22 mouse cellular contexts compared by ENCODE assay signal in genomic region chr3:129488774-129489173, GRCm38 (mm10). TPM values are rescaled to one million over a fixed set of nuclear protein-coding genes. Genes with fewer than 3 reads are reported as not detected.
DNase-seq lines count a peak whose midpoint lies in the region; ATAC-seq and TF ChIP-seq lines count a peak whose summit lies in the region.
"Had no signal": no experiment of that assay in that cellular context is flagged by ENCODE, and none has a peak within 500 bp of the region (broad histone marks: within the 10 kb centered on the region; RNA-seq: fewer than 3 reads in every experiment).

No protein-coding gene starts in this region.

- no peak overlapping the region for H3K9ac ChIP-seq in liver, postnatal 0 days (replicated peaks)
- no peak overlapping the region for H3K9ac ChIP-seq in liver, embryonic 11.5 days (ENCODE audit: low read depth, low read length)
- H3K9ac ChIP-seq in forebrain, embryonic 11.5 days (ENCODE audit: low read length) = no peak overlapping the region
- H3K9ac ChIP-seq: embryonic facial prominence, embryonic 13.5 days; forebrain, embryonic 13.5 days; forebrain, postnatal 0 days; hindbrain, embryonic 14.5 days had no signal

- H3K36me3 ChIP-seq in liver, postnatal 0 days (replicated peaks; ENCODE audit: insufficient read depth, low read length) = no peaks in the 10 kb centered on the region
- no peaks in the 10 kb centered on the region for H3K36me3 ChIP-seq in liver, embryonic 11.5 days (ENCODE audit: control insufficient read depth, insufficient read depth, low read length)
- no peaks in the 10 kb centered on the region for H3K36me3 ChIP-seq in spleen, adult 2 months (ENCODE audit: control insufficient read depth, insufficient read depth, low read length)
- H3K36me3 ChIP-seq in forebrain, embryonic 11.5 days (ENCODE audit: control insufficient read depth, insufficient read depth, low read length) = no peaks in the 10 kb centered on the region
- H3K36me3 ChIP-seq: embryonic facial prominence, embryonic 13.5 days; heart, embryonic 10.5 days; hindbrain, embryonic 10.5 days had no signal

- TF ChIP-seq CTCF in liver, postnatal 0 days (IDR thresholded peaks at IDR 0.05; ENCODE audit: low read depth) = no peak
- no peak for TF ChIP-seq CTCF in spleen, adult 2 months (IDR thresholded peaks at IDR 0.05; ENCODE audit: extremely low read depth, insufficient read depth, insufficient read length, insufficient replicate concordance)

- TF ChIP-seq EP300 in liver, postnatal 0 days (IDR thresholded peaks at IDR 0.05; ENCODE audit: low read depth) = no peak

- TF ChIP-seq POLR2A in spleen, adult 2 months (IDR thresholded peaks at IDR 0.05; ENCODE audit: low read depth, low read length) = no peak

- 57% methylated on average over 4 of the region's 4 CpGs for WGBS in liver, postnatal 0 days (ENCODE audit: insufficient replicate concordance)
- WGBS in liver, embryonic 11.5 days = 80% methylated on average over 4 of the region's 4 CpGs
- WGBS in spleen, adult 2 months = 32% methylated on average over 4 of the region's 4 CpGs
- WGBS in forebrain, embryonic 11.5 days = 91% methylated on average over 4 of the region's 4 CpGs

- H3K27me3 ChIP-seq in liver, postnatal 0 days (ENCODE audit: insufficient read depth, low read length) = no peaks in the 10 kb centered on the region
- H3K27me3 ChIP-seq in liver, embryonic 11.5 days (replicated peaks; ENCODE audit: control insufficient read depth, insufficient read depth, low read length) = no peaks in the 10 kb centered on the region
- no peaks in the 10 kb centered on the region for H3K27me3 ChIP-seq in spleen, adult 2 months (ENCODE audit: control insufficient read depth, insufficient read depth, low read length)
- no peaks in the 10 kb centered on the region for H3K27me3 ChIP-seq in forebrain, embryonic 11.5 days (ENCODE audit: control insufficient read depth, insufficient read depth, low read length)
- H3K27me3 ChIP-seq: embryonic facial prominence, embryonic 13.5 days; forebrain, embryonic 13.5 days had no signal

- no peak overlapping the region for H3K4me2 ChIP-seq in liver, postnatal 0 days (ENCODE audit: low read depth, low read length)
- H3K4me2 ChIP-seq in liver, embryonic 11.5 days = no peak overlapping the region
- H3K4me2 ChIP-seq in forebrain, embryonic 11.5 days (ENCODE audit: low read depth, low read length, severe bottlenecking) = no peak overlapping the region
- H3K4me2 ChIP-seq: embryonic facial prominence, embryonic 13.5 days; forebrain, embryonic 13.5 days; hindbrain, embryonic 14.5 days had no signal

- 0 out of 2 replicates have a peak overlapping the region, but pooled peaks have one; percentile 3 for H3K27ac ChIP-seq in liver, postnatal 0 days (ENCODE audit: low read depth)
- H3K27ac ChIP-seq in liver, embryonic 11.5 days (ENCODE audit: low read depth, low read length) = no peak overlapping the region
- no peak overlapping the region for H3K27ac ChIP-seq in spleen, adult 2 months (ENCODE audit: insufficient read depth, low read length)
- no peak overlapping the region for H3K27ac ChIP-seq in forebrain, embryonic 11.5 days (ENCODE audit: low read depth, low read length)
- H3K27ac ChIP-seq: embryonic facial prominence, embryonic 13.5 days; forebrain, embryonic 13.5 days; gastrocnemius, adult 2 months; heart, embryonic 10.5 days; hindbrain, embryonic 10.5 days; hindbrain, embryonic 14.5 days had no signal

- no peak overlapping the region for H3K4me3 ChIP-seq in liver, postnatal 0 days (ENCODE audit: low read depth, low read length)
- no peak overlapping the region for H3K4me3 ChIP-seq in liver, embryonic 11.5 days (ENCODE audit: low read depth, low read length)
- no peak overlapping the region for H3K4me3 ChIP-seq in spleen, adult 2 months (ENCODE audit: extremely low read depth, insufficient read depth, insufficient read length)
- no peak overlapping the region for H3K4me3 ChIP-seq in forebrain, embryonic 11.5 days (ENCODE audit: low read depth, low read length)
- H3K4me3 ChIP-seq: embryonic facial prominence, embryonic 13.5 days; forebrain, embryonic 13.5 days; gastrocnemius, adult 2 months; heart, embryonic 10.5 days; hindbrain, embryonic 10.5 days had no signal

- H3K4me1 ChIP-seq in liver, postnatal 0 days (ENCODE audit: insufficient read depth) = no peaks in the 10 kb centered on the region
- H3K4me1 ChIP-seq in liver, embryonic 11.5 days (replicated peaks; ENCODE audit: control insufficient read depth, insufficient read depth, low read length) = no peaks in the 10 kb centered on the region
- peaks cover 6% of the 10 kb centered on the region; the same call in 1 of the 2 replicates for H3K4me1 ChIP-seq in spleen, adult 2 months (ENCODE audit: control insufficient read depth, insufficient read depth, insufficient read length)
- no peaks in the 10 kb centered on the region for H3K4me1 ChIP-seq in forebrain, embryonic 11.5 days (replicated peaks; ENCODE audit: control insufficient read depth, insufficient read depth, low read length)
- H3K4me1 ChIP-seq: embryonic facial prominence, embryonic 13.5 days; forebrain, embryonic 13.5 days; heart, embryonic 10.5 days; hindbrain, embryonic 10.5 days had no signal

- peak; percentile 19 for DNase-seq in liver, postnatal 0 days
- no peak for DNase-seq in liver, embryonic 11.5 days (ENCODE audit: low spot score)
- peak; percentile 14 for DNase-seq in spleen, adult 2 months (ENCODE audit: low read depth in 1 of 2, low spot score in 2 of 2)
- DNase-seq in forebrain, embryonic 11.5 days (ENCODE audit: low spot score) = no peak
- DNase-seq in gastrocnemius, postnatal 10 days = no peak
- DNase-seq: adrenal gland, adult 2 months; adrenal gland, postnatal 36 days; cerebellum, adult 11-12 months; cerebellum, adult 9-10 months; cerebellum, postnatal 25 days; forebrain, postnatal 0 days; gastrocnemius, adult 2 months; gastrocnemius, postnatal 36 days; heart, adult 18-20 months; heart, postnatal 14 days had no signal

- no peaks in the 10 kb centered on the region for H3K9me3 ChIP-seq in liver, postnatal 0 days (ENCODE audit: low read length)
- H3K9me3 ChIP-seq in liver, embryonic 11.5 days (ENCODE audit: control insufficient read depth, low read length) = no peaks in the 10 kb centered on the region
- H3K9me3 ChIP-seq in forebrain, embryonic 11.5 days (ENCODE audit: control insufficient read depth, low read length) = no peaks in the 10 kb centered on the region
- H3K9me3 ChIP-seq: embryonic facial prominence, embryonic 13.5 days; forebrain, embryonic 13.5 days; heart, embryonic 10.5 days; hindbrain, embryonic 10.5 days had no signal

- ATAC-seq in liver, postnatal 0 days = peak; percentile 48; the same call in 1 of the 2 replicates
- no peak for ATAC-seq in liver, embryonic 11.5 days (replicated peaks; ENCODE audit: low FRiP score)
- 0 out of 2 replicates have a peak, but pooled peaks have one; percentile 14 for ATAC-seq in megakaryocyte progenitor cell, adult 5-6 weeks (replicated peaks; ENCODE audit: poor library complexity)
- no peak for ATAC-seq in cerebellum, adult (ENCODE audit: insufficient number of reproducible peaks, low FRiP score, low TSS enrichment)
- no peak for ATAC-seq in forebrain, embryonic 11.5 days (replicated peaks; ENCODE audit: low FRiP score)
- ATAC-seq: forebrain, embryonic 13.5 days; forebrain, postnatal 0 days had no signal

RNA-seq across cellular contexts. Expression of gene Elovl6, which starts 43.4 kb away (rescaled TPM):
- polyA plus RNA-seq in liver, postnatal 0 days (2015; fragmentation: Nextera tagmentation; extraction: Ambion mirVana) = 6.6 and 8.0 TPM in 2 replicates
- polyA plus RNA-seq in liver, embryonic 11.5 days (2014; fragmentation: Nextera tagmentation; extraction: Ambion mirVana) = 26.6 and 28.3 TPM in 2 replicates
- total RNA-seq in megakaryocyte progenitor cell, adult 5-6 weeks (2015) = 16.2 and 22.7 TPM in 2 replicates
- 11.8 and 12.3 TPM in 2 replicates for total RNA-seq in megakaryocyte progenitor cell, adult 5-6 weeks (2017)
- 3.1 and 5.2 TPM in 2 replicates for polyA plus RNA-seq in spleen, adult 2 months (2012; rRNA removed)
- polyA plus RNA-seq in forebrain, embryonic 11.5 days (2014; fragmentation: Nextera tagmentation; extraction: Ambion mirVana) = 39.9 and 43.6 TPM in 2 replicates
- 1 to 10 TPM; 7.2 to 7.6 TPM for total RNA-seq in gastrocnemius, postnatal 10 days (2021)

Comparison
In these comparisons a context has a peak if more than half of its experiments do, and no peak if none do; other contexts are left out.
1. ATAC-seq: peak in liver, postnatal 0 days (single experiment) and megakaryocyte progenitor cell, adult 5-6 weeks (single experiment); none in liver, embryonic 11.5 days (single experiment), cerebellum, adult (single experiment) and forebrain, embryonic 11.5 days (single experiment).
2. DNase-seq: peak in liver, postnatal 0 days (single experiment) and spleen, adult 2 months (2 of 2); none in liver, embryonic 11.5 days (single experiment), forebrain, embryonic 11.5 days (single experiment) and gastrocnemius, postnatal 10 days (single experiment).